Mouse (Mus musculus): ENCODE results near the gene Wdr81.

Wdr81 gene

GRCm38 (mm10) chr11:75453991-75454930 is at the start of gene Wdr81:
TSS of gene Wdr81 (minus strand) at chr11:75454717.
- peak; percentile 92 for DNase-seq

GRCm38 (mm10) chr11:75498126-75498525 is 43.6 kb upstream of the Wdr81 start:
- no peak for DNase-seq

GRCm38 (mm10) chr11:75494296-75495049 is 40.0 kb upstream of the Wdr81 start:
- DNase-seq, result no peak

- DNase-seq, result no peak
Measured at GRCm38 (mm10) chr11:75487496-75487895, 33.0 kb upstream of the Wdr81 start.

- peak; percentile 98 for DNase-seq
Measured at GRCm38 (mm10) chr11:75486601-75487285, 32.2 kb upstream of the Wdr81 start, which contains the start of gene Prpf8. TSS of gene Prpf8 (plus strand) at chr11:75486816.

- DNase-seq, result no peak
Measured at GRCm38 (mm10) chr11:75486192-75486591, 31.7 kb upstream of the Wdr81 start.

- DNase-seq, result no peak
Measured at GRCm38 (mm10) chr11:75473376-75473775, 18.9 kb upstream of the Wdr81 start.

GRCm38 (mm10) chr11:75472469-75473081 is 18.1 kb upstream of the Wdr81 start:
- no peak for DNase-seq

GRCm38 (mm10) chr11:75470675-75471074 is 16.2 kb upstream of the Wdr81 start:
- DNase-seq, result no peak

GRCm38 (mm10) chr11:75469261-75469660 is 14.7 kb upstream of the Wdr81 start:
- DNase-seq, result no peak

- no peak for DNase-seq
Measured at GRCm38 (mm10) chr11:75468410-75468809, 13.9 kb upstream of the Wdr81 start.

GRCm38 (mm10) chr11:75467512-75468215 is 13.1 kb upstream of the Wdr81 start:
- DNase-seq, result peak; percentile 56 to 70

- no peak for DNase-seq
Measured at GRCm38 (mm10) chr11:75466731-75467505, 12.4 kb upstream of the Wdr81 start.

GRCm38 (mm10) chr11:75465051-75465450 is 10.5 kb upstream of the Wdr81 start:
- no peak for DNase-seq

GRCm38 (mm10) chr11:75464417-75464816 is 9.9 kb upstream of the Wdr81 start:
- no peak for DNase-seq

GRCm38 (mm10) chr11:75463624-75464023 is 9.1 kb upstream of the Wdr81 start:
- DNase-seq, result no peak

GRCm38 (mm10) chr11:75462865-75463336 is 8.4 kb upstream of the Wdr81 start:
- peak; percentile 93 to 95 for DNase-seq

- DNase-seq, result peak; percentile 89 to 91
Measured at GRCm38 (mm10) chr11:75462253-75462783, 7.8 kb upstream of the Wdr81 start.

- no peak for DNase-seq
Measured at GRCm38 (mm10) chr11:75461743-75462252, 7.3 kb upstream of the Wdr81 start.

Data from lung, adult 18-20 months (tissue).